ENCODE assay signal across 8 mouse cellular contexts in genomic region chrX:162887931-162888511, GRCm38 (mm10). TPM values are rescaled to one million over a fixed set of nuclear protein-coding genes. Genes with fewer than 3 reads are reported as not detected.
A peak's percentile ranks its signal among the peaks of the same experiment; 100 is the strongest.
DNase-seq lines count a peak whose midpoint lies in the region; ATAC-seq and TF ChIP-seq lines count a peak whose summit lies in the region.

TSS of gene Syap1 (minus strand) at chrX:162888447.

- H3K36me3 ChIP-seq in heart, embryonic 13.5 days: no peaks in the 10 kb centered on the region
- no peaks in the 10 kb centered on the region for H3K36me3 ChIP-seq in kidney, postnatal 0 days (ENCODE audit: insufficient read depth, low read length)
- H3K36me3 ChIP-seq in liver, embryonic 12.5 days: no peaks in the 10 kb centered on the region
- H3K36me3 ChIP-seq in splenic B cell, adult 2 months (ENCODE audit: control insufficient read depth, insufficient read depth, low read length, poor library complexity, severe bottlenecking): no peaks in the 10 kb centered on the region

- H3K27ac ChIP-seq in brown adipose tissue, adult 24 weeks (replicated peaks; ENCODE audit: low read depth, low read length): peak within 1 kb of the TSS; percentile 94
- peak within 1 kb of the TSS; percentile 66 for H3K27ac ChIP-seq in heart, embryonic 13.5 days (replicated peaks)
- peak within 1 kb of the TSS; percentile 82 for H3K27ac ChIP-seq in kidney, postnatal 0 days
- H3K27ac ChIP-seq in liver, embryonic 12.5 days: peak within 1 kb of the TSS; percentile 54; the same call in 1 of the 2 replicates

- 16% methylated on average over 36 of the region's 47 CpGs for WGBS in heart, embryonic 13.5 days
- WGBS in kidney, postnatal 0 days: 16% methylated on average over 45 of the region's 47 CpGs
- 7% methylated on average over 29 of the region's 47 CpGs for WGBS in liver, embryonic 12.5 days (ENCODE audit: insufficient replicate concordance)

- no peaks in the 10 kb centered on the region for H3K4me1 ChIP-seq in brown adipose tissue, adult 24 weeks (ENCODE audit: control insufficient read depth, insufficient read depth, insufficient read length, low read length)
- H3K4me1 ChIP-seq in heart, embryonic 13.5 days: peaks cover 12% of the 10 kb centered on the region; the same call in 1 of the 2 replicates
- H3K4me1 ChIP-seq in kidney, postnatal 0 days (replicated peaks; ENCODE audit: insufficient read depth, low read length): no peaks in the 10 kb centered on the region
- peaks cover 18% of the 10 kb centered on the region for H3K4me1 ChIP-seq in liver, embryonic 12.5 days

- H3K4me3 ChIP-seq in brown adipose tissue, adult 24 weeks (ENCODE audit: insufficient read depth, low read depth, low read length): peak within 1 kb of the TSS; percentile 100
- H3K4me3 ChIP-seq in heart, embryonic 13.5 days: peak within 1 kb of the TSS; percentile 78
- H3K4me3 ChIP-seq in kidney, postnatal 0 days (replicated peaks; ENCODE audit: low read depth, low read length): peak within 1 kb of the TSS; percentile 60
- peak within 1 kb of the TSS; percentile 77 for H3K4me3 ChIP-seq in liver, embryonic 12.5 days

- TF ChIP-seq CTCF in kidney, postnatal 0 days (IDR thresholded peaks at IDR 0.05; ENCODE audit: low read depth): no peak

- ATAC-seq in erythroid progenitor cell, adult 5-6 weeks (replicated peaks; ENCODE audit: low FRiP score, poor library complexity, severe bottlenecking): peak; percentile 99
- peak; percentile 94 for ATAC-seq in heart, embryonic 13.5 days (ENCODE audit: extremely low read depth, insufficient number of reproducible peaks, low FRiP score, low TSS enrichment)
- ATAC-seq in kidney, postnatal 0 days (replicated peaks; ENCODE audit: low FRiP score, low read depth): peak; percentile 97
- peak; percentile 92 for ATAC-seq in liver, embryonic 12.5 days

- H3K9me3 ChIP-seq in heart, embryonic 13.5 days: no peaks in the 10 kb centered on the region
- no peaks in the 10 kb centered on the region for H3K9me3 ChIP-seq in kidney, postnatal 0 days (replicated peaks; ENCODE audit: low read length)
- H3K9me3 ChIP-seq in liver, embryonic 12.5 days (replicated peaks): no peaks in the 10 kb centered on the region

- no peaks in the 10 kb centered on the region for H3K27me3 ChIP-seq in heart, embryonic 13.5 days (replicated peaks)
- H3K27me3 ChIP-seq in kidney, postnatal 0 days (ENCODE audit: insufficient read depth, low read length): no peaks in the 10 kb centered on the region
- H3K27me3 ChIP-seq in liver, embryonic 12.5 days (replicated peaks): no peaks in the 10 kb centered on the region; the same call in 1 of the 2 replicates
- no peaks in the 10 kb centered on the region for H3K27me3 ChIP-seq in splenic B cell, adult 2 months (ENCODE audit: control insufficient read depth, insufficient read depth, low read length, poor library complexity, severe bottlenecking)

- H3K9ac ChIP-seq in heart, embryonic 13.5 days: peak within 1 kb of the TSS; percentile 87
- H3K9ac ChIP-seq in kidney, postnatal 0 days (ENCODE audit: low read depth, low read length): peak within 1 kb of the TSS; percentile 68
- peak within 1 kb of the TSS; percentile 83 for H3K9ac ChIP-seq in liver, embryonic 12.5 days

- peak within 1 kb of the TSS; percentile 68 for H3K4me2 ChIP-seq in heart, embryonic 13.5 days
- H3K4me2 ChIP-seq in kidney, postnatal 0 days (ENCODE audit: low read length): peak within 1 kb of the TSS; percentile 49
- peak within 1 kb of the TSS; percentile 74 for H3K4me2 ChIP-seq in liver, embryonic 12.5 days

- DNase-seq in CD4-positive, CD25-positive, alpha-beta regulatory T cell, adult 2 months (ENCODE audit: low read depth, low spot score): peak; percentile 91
- peak; percentile 88 for DNase-seq in kidney, postnatal 0 days (ENCODE audit: low spot score)
- peak; percentile 88 for DNase-seq in naive thymus-derived CD4-positive, alpha-beta T cell, adult 2 months (ENCODE audit: low read depth)
- peak; percentile 89 for DNase-seq in splenic B cell, adult 2 months (ENCODE audit: low read depth, low spot score)

RNA-seq across cellular contexts. Expression of gene Syap1, which starts in this region (rescaled TPM):
- 135 and 150 TPM in 2 replicates for polyA plus RNA-seq in brown adipose tissue, adult 24 weeks (2012; ENCODE audit: insufficient read depth, insufficient read length, missing spikeins)
- total RNA-seq in erythroid progenitor cell, adult 5-6 weeks (2015; ENCODE audit: low replicate concordance): 15.1 and 22.6 TPM in 2 replicates
- total RNA-seq in erythroid progenitor cell, adult 5-6 weeks (2017; ENCODE audit: low replicate concordance): 25.9 and 33.9 TPM in 2 replicates
- 22.9 TPM in 2 replicates for polyA plus RNA-seq in heart, embryonic 13.5 days (2015; fragmentation: Nextera tagmentation; extraction: Ambion mirVana)
- polyA plus RNA-seq in kidney, postnatal 0 days (2015; fragmentation: Nextera tagmentation; extraction: Ambion mirVana): 58.7 and 62.3 TPM in 2 replicates
- polyA plus RNA-seq in liver, embryonic 12.5 days (2016; fragmentation: Nextera tagmentation; extraction: Ambion mirVana): 18.4 and 19.0 TPM in 2 replicates

Comparison
In these comparisons a context has a peak if more than half of its experiments do, and no peak if none do; other contexts are left out.
1. Peak in every context shown above with its lines: DNase-seq, ATAC-seq, H3K4me3 ChIP-seq and H3K27ac ChIP-seq.